Mouse (Mus musculus) gastrocnemius, postnatal 4 days (tissue): Measurements from ENCODE around the gene Rad51b. TPM values are rescaled to one million over a fixed set of nuclear protein-coding genes. Genes with fewer than 3 reads are reported as not detected.

Experiments used
- DNase-seq, 2 experiments: peaks; one replicate each; pipeline ENCODE4 v3.0.0; 2021 to 2022; ENCODE audit warnings: low spot score in 2 of 2, mixed read lengths in 2 of 2
- total RNA-seq, 2 experiments: library from RNA; stranded (reverse); gene quantifications; 2 replicates each; pipeline ENCODE4 v1.2.3; 2021

Rad51b gene
- total RNA-seq, 2 experiments from 2014 or later = 2.2 to 2.3 TPM

- no peak for DNase-seq
Observed at GRCm38 (mm10) chr12:79377378-79377777, 80.3 kb downstream of the Rad51b start.

GRCm38 (mm10) chr12:79377861-79378260 is 80.8 kb downstream of the Rad51b start:
- DNase-seq = no peak

DNA sequence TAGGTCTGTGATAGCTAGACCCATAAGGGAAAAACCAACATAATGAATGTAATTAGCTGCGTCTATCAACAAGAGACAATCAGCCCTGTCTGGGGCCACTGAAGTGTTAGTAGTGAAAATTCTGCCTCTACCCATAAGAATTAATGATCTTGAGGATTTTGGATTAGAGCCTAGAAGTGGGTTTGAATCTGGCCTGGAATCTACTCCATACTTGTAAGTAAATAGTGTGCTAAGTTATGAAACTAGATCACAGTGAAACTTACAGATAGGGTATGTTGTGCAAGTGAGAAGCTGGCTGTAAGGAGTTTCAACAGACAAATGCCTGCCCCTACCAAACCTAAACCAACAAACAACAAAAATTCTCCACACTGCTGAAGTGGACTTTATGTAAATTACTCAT is 83.1 kb downstream of the Rad51b start:
- no peak for DNase-seq

DNA sequence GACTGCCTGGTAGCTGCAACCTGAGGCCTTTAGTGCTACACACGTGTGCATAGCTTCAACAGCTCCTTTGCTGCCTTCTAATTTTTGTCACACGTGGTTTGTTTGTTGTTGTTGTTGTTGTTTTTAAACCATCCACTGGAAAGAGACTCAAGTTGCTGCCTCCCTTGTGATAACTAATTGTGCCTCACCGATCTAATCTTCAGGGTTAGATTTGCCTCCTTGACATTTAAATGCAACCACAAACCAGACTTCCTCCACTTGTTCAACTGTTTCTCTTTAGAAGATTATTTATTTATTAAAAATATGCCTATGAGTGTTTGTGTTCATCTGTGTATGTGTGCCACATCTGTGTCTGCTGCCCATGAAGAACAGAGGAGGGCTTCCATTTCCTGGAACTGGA is 84.4 kb downstream of the Rad51b start:
- DNase-seq = no peak

DNA sequence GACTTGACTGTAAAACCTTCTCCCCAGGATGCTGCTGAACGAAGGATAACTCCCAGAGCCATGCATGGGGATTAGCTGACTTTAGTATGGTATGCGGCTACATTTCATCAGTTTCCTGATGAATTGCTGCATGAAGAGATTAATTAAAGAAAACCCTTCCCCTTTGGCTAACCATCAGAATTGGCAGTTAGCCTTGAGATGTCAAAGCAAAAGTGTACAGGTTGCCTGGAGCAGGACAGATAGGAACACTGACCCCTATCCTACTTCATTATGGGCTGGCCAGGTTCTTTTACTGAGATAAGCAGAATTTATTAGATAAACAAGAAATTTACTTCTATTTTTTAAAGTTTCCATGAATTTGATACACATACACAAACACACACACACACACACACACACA is 85.3 kb downstream of the Rad51b start:
- no peak for DNase-seq

GRCm38 (mm10) chr12:79383583-79383982 is 86.5 kb downstream of the Rad51b start:
- no peak for DNase-seq

DNA sequence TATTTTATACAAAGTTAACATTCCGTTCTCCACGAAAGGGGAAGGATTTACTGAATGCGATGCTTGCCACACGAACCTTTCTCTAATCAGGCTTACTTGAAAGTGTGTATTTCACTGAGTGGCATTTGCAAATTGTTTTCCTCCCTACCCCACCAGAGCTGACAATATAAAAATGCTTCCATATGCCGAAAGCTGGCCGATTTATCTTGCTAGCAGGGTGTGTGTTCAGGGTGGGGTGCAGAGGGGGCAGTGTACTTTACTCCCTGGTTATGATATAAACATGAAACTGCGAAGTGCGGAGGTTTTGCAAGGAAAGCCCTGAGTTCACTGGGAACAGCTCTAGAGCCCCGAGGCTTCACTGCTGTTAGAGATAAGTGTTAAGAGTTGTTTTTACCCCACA is 87.7 kb downstream of the Rad51b start:
- DNase-seq = no peak

GRCm38 (mm10) chr12:79385199-79385598 is 88.1 kb downstream of the Rad51b start:
- no peak for DNase-seq

DNA sequence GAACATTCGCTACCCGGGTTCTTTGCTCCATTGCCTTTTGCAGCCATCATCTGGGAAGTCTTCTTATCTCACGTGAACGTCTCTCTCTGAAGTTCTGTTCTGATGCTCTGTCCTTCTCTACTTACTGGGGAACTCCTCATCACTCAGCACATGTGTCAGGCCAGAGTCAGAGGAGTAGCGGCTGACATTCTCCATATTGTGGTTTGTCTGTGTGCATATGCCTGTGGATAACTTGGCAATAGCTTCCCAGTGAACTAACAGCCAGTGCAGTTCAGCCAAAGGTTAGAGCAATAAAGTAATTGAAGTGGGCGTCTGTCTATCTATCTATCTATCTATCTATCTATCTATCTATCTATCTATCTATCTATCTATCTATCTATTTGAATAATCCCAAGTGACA is 90.8 kb downstream of the Rad51b start:
- DNase-seq = no peak

DNA sequence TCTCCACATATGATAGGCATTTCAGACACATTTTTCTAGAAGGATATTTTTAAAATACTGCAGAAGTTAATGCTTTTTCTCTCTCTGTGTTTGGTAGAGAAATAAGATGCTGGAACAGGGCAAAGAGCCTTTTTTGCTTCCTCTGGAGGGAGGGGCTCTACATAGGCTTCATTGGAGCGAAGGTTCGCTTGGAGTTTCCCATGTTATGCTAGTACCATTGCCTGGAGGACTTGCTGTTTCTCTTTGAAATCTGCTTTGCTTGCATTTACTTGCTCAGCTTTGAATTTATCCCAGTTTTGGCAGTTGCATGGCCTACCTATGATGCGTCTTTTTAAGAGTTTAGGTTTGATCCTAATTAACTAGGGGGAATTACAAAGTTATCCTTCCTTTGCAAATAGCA is 92.2 kb downstream of the Rad51b start:
- no peak for DNase-seq

DNA sequence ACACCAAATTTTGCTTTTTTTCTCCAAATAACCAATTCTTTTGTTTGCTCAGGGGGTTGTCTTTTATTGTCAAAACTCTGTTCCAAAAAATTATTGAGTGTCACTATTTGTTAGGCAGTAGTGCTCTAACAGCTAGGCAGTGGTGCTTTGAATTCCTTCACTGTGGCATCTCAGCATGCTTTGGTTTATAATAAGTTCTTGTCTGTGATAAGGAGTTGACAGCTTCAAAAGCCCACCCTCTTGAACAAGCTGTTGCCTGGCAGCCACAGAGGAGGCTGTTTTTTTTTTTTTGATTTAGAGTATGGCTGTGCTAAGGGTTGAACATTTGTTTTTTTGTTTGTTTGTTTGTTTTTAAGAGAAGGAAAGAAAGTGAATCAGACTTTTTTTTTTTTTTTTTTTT is 92.9 kb downstream of the Rad51b start:
- no peak for DNase-seq

DNA sequence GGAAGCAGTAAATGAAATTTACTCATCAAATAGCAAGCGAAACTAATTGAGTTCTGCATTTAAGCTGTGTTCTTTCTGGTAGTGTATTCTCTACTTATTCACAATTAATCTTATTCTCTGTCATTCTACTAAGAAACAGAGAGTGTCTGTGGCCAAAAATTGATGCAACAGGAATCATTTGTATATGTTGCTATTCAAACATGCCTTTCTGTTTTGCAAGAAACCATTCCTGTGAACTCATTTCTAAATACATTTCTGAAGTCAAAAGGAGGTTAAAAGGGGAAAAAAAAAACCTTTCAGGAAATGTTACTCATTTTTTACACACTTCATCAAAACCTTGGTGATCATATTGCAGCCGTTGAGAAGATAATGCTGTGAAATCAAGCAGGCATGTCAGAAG is 96.6 kb downstream of the Rad51b start:
- DNase-seq = no peak

DNA sequence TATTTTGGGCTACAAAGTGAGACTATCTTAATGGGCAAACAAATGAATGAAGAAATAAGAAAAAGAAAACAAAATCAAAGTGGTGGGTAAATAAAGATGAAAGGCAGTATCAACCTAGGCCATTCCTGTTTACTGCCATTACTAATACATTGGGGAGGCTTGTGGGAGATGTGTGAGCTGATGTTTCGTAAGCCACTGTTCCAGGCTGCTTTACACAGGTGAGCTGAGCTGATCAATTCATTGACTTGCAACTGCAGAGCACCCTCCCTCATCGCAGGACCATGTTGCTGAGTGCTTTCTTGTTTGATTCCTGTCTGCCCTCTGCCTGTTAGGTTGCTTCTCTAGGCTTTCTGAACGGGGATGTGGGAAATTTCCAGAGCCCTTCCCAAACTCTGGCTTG is 106.9 kb downstream of the Rad51b start:
- DNase-seq = no peak

- DNase-seq = no peak
Observed at GRCm38 (mm10) chr12:79404494-79404893, 107.4 kb downstream of the Rad51b start.

GRCm38 (mm10) chr12:79408677-79409076 is 111.6 kb downstream of the Rad51b start:
- DNase-seq = no peak

DNA sequence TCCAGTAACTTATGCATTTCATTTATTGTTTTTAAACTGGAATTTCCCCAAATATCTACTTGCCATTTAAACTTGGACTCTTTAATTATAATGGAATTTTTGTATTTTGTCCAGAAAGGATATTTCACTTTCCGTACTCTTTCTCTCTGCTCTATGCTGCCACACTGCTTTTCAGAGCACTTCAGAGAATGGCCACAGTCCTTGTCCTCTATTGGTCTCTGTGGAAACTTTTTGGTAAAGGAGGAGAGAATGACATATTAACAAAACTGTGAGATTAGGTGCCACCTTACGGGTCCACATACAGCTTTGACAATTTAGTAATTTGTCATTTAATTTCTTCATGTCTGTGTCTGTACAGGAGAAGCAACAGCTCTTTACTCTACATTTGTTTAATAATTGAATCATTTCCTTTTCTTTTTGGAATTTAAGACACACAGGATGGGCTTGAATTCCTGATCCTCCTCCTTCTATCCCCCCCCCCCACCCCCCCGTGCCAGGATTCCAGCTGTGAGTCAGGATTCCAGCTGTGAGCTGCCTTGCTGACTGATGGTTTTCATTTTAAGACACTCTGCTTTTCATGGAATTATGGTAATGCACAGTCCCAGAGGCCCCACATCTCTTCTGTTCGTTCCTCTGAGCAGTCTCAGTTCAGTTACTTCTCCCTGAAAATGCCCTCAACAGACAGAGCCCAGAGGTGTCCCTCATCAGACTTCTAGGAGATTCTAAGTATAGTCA is 112.2 kb downstream of the Rad51b start:
- no peak for DNase-seq

GRCm38 (mm10) chr12:79412894-79413507 is 115.9 kb downstream of the Rad51b start:
- DNase-seq = no peak

- DNase-seq = no peak
Observed at GRCm38 (mm10) chr12:79417360-79417759, 120.3 kb downstream of the Rad51b start.

DNA sequence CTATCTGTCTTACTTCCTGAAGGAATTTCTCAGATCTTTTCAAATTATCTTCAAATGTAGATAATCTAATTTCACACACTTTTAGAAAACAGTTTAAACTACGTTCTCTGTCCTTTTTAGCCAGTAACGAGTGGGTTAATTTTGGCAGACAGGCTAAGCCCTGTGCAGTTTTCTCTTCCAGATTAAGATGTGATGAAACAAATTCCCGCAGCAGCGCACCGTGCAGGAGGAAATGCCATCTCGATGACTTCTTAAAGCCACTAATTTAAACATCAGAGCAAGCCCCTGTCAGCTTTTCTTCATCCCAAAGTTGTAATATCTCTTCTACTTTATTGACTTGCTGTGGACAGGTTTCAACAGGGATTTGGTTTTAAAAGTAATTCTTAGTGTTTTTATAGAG is 123.5 kb downstream of the Rad51b start:
- DNase-seq = no peak

- DNase-seq = no peak
Observed at GRCm38 (mm10) chr12:79429507-79430291, 132.6 kb downstream of the Rad51b start.

DNA sequence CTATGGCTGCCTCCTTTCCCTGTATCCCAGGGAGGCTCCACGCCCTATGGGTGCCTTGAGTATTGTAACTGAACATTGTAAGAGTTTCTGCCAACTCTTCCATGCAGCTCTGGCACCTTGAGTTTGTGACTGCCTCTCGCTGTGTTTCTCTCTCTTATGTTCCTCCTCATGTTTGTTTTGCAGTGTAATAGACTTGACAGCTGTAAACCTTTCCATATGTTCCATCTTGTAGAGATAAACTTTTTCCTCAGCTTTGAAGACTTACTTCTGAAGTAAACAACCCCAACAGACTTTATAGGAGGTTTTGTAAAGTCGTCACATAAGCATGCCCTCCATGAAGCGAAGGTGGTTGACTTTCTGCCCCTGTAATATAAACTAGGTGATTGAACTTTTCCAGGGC is 134.1 kb downstream of the Rad51b start:
- no peak for DNase-seq

GRCm38 (mm10) chr12:79433724-79434442 is 136.8 kb downstream of the Rad51b start:
- DNase-seq = no peak
